Mouse (Mus musculus) cortical plate, adult 2 months (tissue): ENCODE measurements at regions not wholly inside any gene's neighbourhood (a gene's known extent, or its start where the extent isn't known, plus 50 kb on each side); places are given as distances from the start of the nearest gene placed in this dataset.

Experiments
- CTCF ChIP-seq: fragments of 200-500 bp; IDR thresholded peaks from 2 replicates; pipeline ENCODE4 v1.5.1; 2011; ENCODE audit warnings: mild to moderate bottlenecking, control low read depth, low read length; ENCODE audit not compliant: insufficient read depth; ENCODE audit errors: extremely low read depth
- POLR2A ChIP-seq: fragments of 200-500 bp; IDR thresholded peaks from 2 replicates; pipeline ENCODE4 v1.6.1; 2011; ENCODE audit warnings: mild to moderate bottlenecking, low read length, control low read depth; ENCODE audit not compliant: insufficient read depth; ENCODE audit errors: extremely low read depth

- no peak for TF ChIP-seq CTCF
- TF ChIP-seq POLR2A = no peak
Measured at GRCm38 (mm10) chr10:116645108-116645507, 63.8 kb upstream of the Cnot2 start.
